Mouse (Mus musculus): ENCODE data around the gene Pdcd1lg2.

DNA sequence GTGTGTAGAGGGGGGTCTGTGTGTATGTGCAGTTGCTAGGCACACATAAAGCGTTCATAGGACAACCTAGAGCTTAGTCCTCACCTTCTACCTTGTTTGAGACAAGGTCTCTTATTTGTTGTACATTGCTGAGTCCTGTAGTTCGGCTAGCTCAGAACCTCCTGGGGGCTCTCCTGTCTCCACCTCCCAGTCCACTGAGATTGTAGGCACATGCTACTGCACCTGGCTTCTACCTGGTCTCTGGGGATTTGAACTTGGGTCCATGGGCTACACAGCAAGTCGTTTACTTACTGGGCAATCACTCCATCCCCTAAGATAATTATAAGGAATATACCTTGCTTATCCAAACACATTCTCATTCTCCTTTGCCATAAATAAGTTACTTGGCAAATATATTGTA lies 38.1 kb upstream of the Pdcd1lg2 start:
- no peak for TF ChIP-seq CTCF (IDR thresholded peaks at IDR 0.05; ENCODE audit: low read depth, low read length)
- TF ChIP-seq POLR2A (IDR thresholded peaks at IDR 0.05; ENCODE audit: borderline replicate concordance, low read depth, low read length) = no peak

All from bone marrow macrophage, adult 2 months (primary cell).